Mouse (Mus musculus): Measurements from ENCODE around the gene Pik3ca.

DNA sequence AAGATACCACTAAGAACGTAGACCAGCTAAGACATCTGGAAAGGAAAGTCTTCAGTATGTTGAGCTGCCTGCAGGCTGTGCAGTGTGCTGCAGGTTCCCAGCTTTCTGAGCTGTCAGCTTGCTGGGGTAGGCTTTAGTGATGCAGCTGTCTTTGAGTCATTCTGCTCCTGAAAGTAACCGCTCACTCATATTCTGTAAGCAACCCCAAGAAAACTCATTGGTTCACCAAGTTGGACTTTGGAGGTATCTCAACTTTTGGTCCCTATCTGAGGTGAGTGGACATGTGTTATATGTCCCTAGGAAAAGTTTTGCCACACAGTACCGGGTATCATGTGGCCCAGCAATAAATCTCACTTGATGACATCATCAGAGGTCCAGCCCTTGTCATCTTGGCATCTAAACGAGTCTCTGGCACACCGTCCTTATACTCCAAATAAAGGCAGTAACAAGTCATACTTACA, 20.3 kb downstream of the Pik3ca start:
- no peak for TF ChIP-seq CTCF (IDR thresholded peaks at IDR 0.05; ENCODE audit: insufficient read depth, low read depth, low read length)
- no peak for TF ChIP-seq POLR2A (IDR thresholded peaks at IDR 0.05; ENCODE audit: insufficient read depth, low read depth, low read length)

Measured in olfactory bulb, adult 2 months (tissue).